Mouse (Mus musculus) B cell, adult 67 days (primary cell): ENCODE data around the gene Sprn. TPM values are rescaled to one million over a fixed set of nuclear protein-coding genes. Genes with fewer than 3 reads are reported as not detected.

Source experiments
- total RNA-seq, 2 experiments: library from RNA; stranded (reverse); gene quantifications; 4 replicates each; pipeline ENCODE4 v1.2.4; 2023

The Sprn gene
- total RNA-seq, result not detected

DNA sequence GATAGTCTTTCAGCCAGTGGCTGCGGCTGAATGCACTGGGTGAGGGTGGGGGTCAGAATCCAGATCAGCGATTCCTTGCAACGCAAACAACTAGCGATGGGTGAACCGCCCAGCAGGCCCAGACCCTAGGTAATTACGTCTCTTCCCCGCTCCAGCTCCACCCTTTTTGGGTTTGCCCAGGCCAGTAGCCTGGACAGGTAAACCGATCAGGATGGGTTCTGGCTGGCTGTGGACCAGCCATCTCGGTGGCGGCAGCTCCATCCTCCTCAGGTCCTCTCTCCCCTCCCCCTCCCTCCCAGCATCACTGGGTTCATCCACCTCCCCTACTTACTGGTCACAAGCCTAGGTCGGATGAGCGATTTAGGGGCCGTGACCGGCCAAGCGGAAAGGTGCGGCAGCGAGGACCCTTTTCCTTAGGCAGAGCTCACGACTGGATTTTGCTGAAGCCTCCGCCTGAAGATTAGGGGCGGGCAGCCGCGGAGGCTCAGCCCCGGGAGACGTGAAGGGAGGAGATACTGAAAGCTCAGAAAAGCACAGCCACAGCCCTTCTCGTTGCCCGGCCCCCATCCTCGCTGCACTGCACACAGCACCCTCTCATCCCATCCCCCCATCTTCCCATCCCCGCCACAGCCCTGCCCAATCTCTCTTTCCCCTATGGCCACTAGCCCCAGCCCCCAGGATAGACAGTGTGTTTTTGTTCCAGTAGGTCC lies at the start of gene Sprn:
Sprn (minus strand) TSS at position 660 of the 710 bp plus-strand sequence.

DNA sequence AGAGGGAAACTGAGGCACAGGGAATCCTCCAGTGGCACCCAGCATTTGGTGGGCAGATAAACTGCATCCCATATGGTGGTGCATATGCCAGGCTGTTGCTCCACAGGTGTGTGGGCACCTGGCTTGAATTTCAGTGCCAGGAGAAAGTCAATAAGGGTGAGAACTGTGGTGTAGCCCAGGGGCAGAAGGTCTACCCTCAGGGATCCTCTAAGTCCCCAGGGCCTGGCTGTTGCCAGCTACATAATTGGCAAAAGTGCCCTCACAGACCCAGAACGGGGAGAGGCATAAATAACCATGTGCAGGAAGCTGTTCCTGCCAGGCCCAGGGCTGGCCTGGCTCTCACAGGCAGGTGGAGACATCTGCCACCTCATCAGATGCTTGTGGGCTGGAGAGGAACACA lies 18.3 kb upstream of the Sprn start, which contains the start of gene Olfr523:
Olfr523 (plus strand) TSS at position 282 of the 400 bp plus-strand sequence.

DNA sequence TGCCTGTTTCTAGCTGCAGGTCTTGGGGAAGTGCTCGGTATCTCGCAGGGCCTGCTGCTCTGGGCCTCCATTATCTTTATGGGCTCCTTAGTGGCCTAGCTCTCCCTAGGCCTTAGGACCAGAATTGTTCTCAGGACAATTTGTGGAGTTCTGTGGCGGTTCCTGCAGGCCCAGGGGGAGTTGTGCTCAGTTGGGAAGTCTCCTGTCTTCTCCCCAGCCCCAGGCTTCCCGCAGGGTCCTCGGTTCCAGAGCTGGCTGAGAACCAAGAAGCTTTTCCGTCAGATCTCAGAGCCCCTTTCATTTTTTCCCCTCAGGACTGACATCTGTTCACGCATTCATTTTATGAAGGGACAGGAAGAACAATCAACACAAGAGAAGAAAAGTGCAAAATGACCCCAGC lies 10.0 kb upstream of the Sprn start, which contains the start of gene Olfr522:
Olfr522 (minus strand) TSS at position 101 of the 400 bp plus-strand sequence.

DNA sequence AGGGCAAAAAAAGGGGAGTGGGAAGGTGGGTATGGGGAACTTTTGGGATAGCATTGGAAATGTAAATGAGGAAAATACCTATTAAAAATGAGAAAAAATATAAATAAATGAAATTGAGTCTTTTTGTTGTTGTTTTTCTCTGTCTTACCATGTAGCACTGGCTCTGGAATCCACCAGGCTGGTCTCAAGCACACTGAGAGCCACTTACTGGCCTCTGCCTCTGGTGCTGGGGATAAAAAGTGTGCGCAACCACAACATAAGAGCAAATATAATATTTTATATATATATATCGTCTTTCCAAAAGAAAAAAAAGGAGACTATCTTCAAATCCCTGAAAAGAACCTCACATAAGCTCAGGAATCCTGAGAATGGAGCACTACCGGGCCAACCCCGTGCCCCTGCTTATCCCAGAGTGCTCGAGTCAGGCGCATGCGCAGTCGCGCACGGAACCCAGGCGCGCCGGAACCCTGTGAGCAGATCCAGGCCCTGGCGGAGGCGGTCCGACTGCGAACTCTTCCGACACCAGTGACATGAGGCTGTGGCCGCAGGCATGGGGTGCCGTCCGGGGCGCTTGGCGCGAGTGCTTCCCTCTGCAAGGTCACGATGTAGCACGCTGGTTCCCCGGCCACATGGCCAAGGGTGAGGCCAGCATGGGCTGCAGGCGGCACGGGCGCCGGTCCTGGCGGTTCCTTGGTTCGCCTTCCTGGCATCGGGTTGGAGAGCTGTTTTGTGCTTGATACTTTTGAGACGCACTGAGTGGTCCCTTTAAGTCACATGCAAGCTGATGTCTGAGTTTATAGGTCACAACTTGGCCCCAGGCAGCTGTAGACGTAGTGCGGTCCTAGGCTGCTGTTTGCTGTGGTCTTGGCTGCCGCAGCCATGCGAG lies 17.3 kb downstream of the Sprn start, which contains the start of gene Mtg1:
Mtg1 (plus strand) TSS at position 430 of the 886 bp plus-strand sequence.

DNA sequence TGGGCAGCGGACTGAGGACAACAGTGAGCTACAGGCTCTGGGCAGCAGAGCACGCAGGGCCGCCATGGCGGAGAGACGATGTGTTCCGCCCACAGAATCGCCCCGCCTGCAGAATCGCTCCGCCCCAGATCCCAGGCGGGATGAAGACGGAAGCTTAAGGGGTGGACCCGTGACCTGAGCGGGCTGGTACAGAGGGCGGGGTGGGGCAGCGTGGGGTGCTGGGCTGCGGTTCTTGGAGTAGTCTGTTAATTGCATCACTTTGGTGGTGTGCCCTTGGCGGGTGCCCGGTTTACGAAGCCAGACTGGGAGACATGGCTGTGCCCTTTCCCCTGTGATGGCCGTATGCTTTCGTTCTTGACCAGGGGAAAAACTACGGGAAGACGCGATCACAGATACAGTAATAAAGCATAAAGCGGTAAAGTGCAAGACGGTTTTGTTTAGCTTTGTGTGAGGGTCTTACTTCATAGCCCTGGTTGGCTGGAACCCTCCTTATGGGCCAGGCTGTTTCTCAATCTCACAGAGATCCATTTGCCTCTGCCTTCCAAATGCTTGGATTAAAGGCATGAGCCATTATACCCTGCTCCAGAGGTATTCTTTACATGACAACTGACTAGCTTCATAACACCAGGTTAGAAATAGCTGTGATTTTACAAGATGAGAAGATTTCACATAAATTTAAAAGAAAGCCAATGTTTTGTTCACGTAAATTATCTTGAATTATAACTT lies 38.2 kb downstream of the Sprn start, which contains the start of gene Echs1:
Echs1 (minus strand) TSS at position 148 of the 726 bp plus-strand sequence.

DNA sequence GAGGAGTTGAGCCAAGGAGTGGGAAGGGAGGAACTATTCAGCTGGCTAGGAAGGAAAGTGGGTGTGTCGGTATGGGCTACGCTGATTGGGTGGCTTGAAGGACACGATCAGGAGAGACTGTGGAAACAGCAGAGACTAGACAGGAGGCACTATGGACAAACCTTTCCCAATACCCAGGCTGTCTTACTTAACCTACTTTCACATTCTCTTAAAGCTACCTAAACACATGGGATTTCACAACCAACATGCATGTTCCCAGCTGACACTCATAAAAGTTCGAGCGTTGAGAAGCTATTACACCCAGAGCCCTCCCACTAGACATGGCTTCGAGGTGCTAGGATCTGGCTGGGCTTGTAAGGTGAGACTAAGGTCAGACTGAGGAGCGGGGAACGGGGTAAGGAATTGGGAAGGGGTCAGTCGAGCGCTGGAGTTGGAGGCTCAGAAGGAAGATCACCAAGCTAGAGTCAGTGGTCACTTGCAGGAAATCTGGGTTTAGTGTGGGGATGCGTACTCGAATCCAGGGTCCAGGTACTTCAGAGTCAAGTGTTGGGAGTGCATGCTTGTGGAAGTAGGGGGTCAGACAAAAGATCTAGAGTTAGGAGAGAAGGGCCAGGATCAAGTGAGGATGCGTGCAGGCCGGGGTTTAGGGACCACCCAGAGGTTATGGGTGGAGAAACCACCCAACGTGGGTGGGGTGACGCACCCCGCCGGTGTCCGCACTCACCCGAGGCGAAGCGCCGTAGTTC lies 38.9 kb downstream of the Sprn start, which contains the start of gene Paox:
Paox (plus strand) TSS at position 217 of the 746 bp plus-strand sequence.

DNA sequence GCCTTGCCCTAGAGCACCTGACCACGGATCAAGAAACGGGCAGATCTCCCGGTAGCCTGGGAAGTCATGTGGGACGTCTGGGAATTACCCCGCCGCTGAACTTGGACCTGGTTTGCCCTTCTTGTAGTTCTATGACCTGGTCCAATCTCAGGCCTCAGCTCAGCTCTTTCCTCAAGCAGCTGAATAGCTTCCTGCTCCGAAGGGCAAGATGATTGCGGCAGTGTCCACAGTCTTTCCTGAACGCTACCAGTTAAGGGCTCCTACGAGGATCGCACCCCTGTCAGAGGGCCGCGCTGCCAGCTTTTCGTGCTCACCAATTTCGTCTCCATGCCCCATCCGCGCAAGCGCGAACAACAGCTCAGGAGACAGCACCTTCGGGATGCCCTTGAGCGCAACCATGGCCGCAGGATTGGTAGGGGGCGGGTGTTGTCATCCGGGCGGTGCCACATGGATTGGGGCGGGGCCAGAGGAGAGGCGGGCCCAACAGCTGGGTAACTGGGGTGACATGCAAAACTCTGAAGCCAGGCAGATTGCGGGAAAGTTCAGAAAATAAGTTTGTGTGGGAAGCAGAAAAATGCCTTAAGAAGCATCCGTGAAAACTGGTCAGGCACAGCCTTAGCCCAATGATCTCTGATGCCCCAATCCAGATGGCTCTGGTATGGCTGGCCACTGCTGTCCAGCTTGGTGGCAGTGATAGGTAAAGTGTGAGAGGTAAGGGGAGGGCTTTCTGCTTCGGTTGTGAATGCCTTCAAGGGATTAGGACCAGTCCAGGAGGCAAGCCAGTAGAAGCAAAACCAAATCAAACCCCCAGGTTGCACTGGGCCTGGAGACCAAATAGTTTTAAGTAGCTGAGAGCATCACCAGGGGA lies 52.5 kb downstream of the Sprn start, which contains the start of gene Fuom:
Fuom (minus strand) TSS at position 449 of the 868 bp plus-strand sequence.

Other genes with a start within 250 kb of the Sprn start
- gene Utf1, start 211.1 kb downstream of the Sprn start, total RNA-seq, result under 1 TPM in 1 of 2 experiments, not detected in 1; 0.61 TPM
- not detected for gene 6430531B16Rik, start 176.1 kb downstream of the Sprn start, total RNA-seq
- gene Adam8, start 162.3 kb downstream of the Sprn start, total RNA-seq, result 1 to 10 TPM; 3.4 to 3.8 TPM
- 10 to 100 TPM; 41.0 to 41.5 TPM for gene Zfp511, start 118.5 kb downstream of the Sprn start, total RNA-seq
- gene Tubgcp2, start 118.2 kb downstream of the Sprn start, total RNA-seq, result 10 to 100 TPM; 32.2 to 36.2 TPM
- not detected for gene Msx3, start 105.8 kb downstream of the Sprn start, total RNA-seq
- not detected for gene Caly, start 72.3 kb downstream of the Sprn start, total RNA-seq
- gene Prap1, start 61.5 kb downstream of the Sprn start, total RNA-seq, result not detected
- gene Fuom, start 52.4 kb downstream of the Sprn start, total RNA-seq, result 1 to 10 TPM; 3.3 to 3.9 TPM
- gene Paox, start 39.1 kb downstream of the Sprn start, total RNA-seq, result 1 to 10 TPM; 2.7 to 3.7 TPM
- gene Echs1, start 38.4 kb downstream of the Sprn start, total RNA-seq, result 10 to 100 TPM; 26.3 to 29.7 TPM
- gene Mtg1, start 17.3 kb downstream of the Sprn start, total RNA-seq, result 10 to 100 TPM; 12.5 to 23.6 TPM
- gene Olfr522, start 9.9 kb upstream of the Sprn start, total RNA-seq, result not detected
- not detected for gene Olfr523, start 18.3 kb upstream of the Sprn start, total RNA-seq
- not detected for gene Olfr524, start 51.1 kb upstream of the Sprn start, total RNA-seq
- not detected for gene Cd163l1, start 63.4 kb upstream of the Sprn start, total RNA-seq
- not detected for gene 5830411N06Rik, start 92.4 kb upstream of the Sprn start, total RNA-seq
- gene Olfr525, start 166.0 kb upstream of the Sprn start, total RNA-seq, result not detected
- not detected for gene Olfr527, start 179.1 kb upstream of the Sprn start, total RNA-seq
- not detected for gene Olfr60, start 206.8 kb upstream of the Sprn start, total RNA-seq
- not detected for gene Olfr530, start 221.5 kb upstream of the Sprn start, total RNA-seq
- not detected for gene Olfr531, start 248.0 kb upstream of the Sprn start, total RNA-seq